Mouse (Mus musculus) hematopoietic multipotent progenitor cell, adult 10-12 weeks (in vitro differentiated cells): ENCODE data around the gene Nup62cl. TPM values are rescaled to one million over a fixed set of nuclear protein-coding genes. Genes with fewer than 3 reads are reported as not detected.

Source experiments
- polyA plus RNA-seq: library from polyadenylated mRNA; stranded (reverse); fragments of >175 nt; gene quantifications from 2 replicates; pipeline ENCODE4 v1.2.3, GENCODE M21; 2012; ENCODE audit warnings: low replicate concordance

Gene Nup62cl
- not detected in 2 replicates for polyA plus RNA-seq

GRCm38 (mm10) chrX:140062135-140062975 is at the start of gene Nup62cl, which contains the start of gene Pih1h3b:
Nup62cl (minus strand) TSS chrX:140062712.
Pih1h3b (plus strand) TSS chrX:140062879.

GRCm38 (mm10) chrX:139997740-139998690 is 64.5 kb downstream of the Nup62cl start, which contains the start of gene Rbm41:
Rbm41 (minus strand) TSS chrX:139998595.

Other genes starting within 250 kb of the Nup62cl start
- 0.13 TPM in 1 of 2 replicates, not detected in the other for gene Morc4, start 191.0 kb downstream of the Nup62cl start, polyA plus RNA-seq
- gene Rbm41, start 64.1 kb downstream of the Nup62cl start, polyA plus RNA-seq, result 0.28 and 0.92 TPM in 2 replicates
- gene Pih1h3b, start 167 bp upstream of the Nup62cl start, polyA plus RNA-seq, result not detected in 2 replicates